Mouse (Mus musculus) spleen, adult 10 weeks (tissue): ENCODE measurements around the gene Cyb561d1. TPM values are rescaled to one million over a fixed set of nuclear protein-coding genes. Genes with fewer than 3 reads are reported as not detected.

Experiments used
- polyA plus RNA-seq: library from polyadenylated mRNA; stranded (reverse); fragments of 350-450 nt; fragmentation: Illumina TruSeq; extraction: RNeasy Lipid Tissue Mini Kit (QIAGEN cat#74804); gene quantifications from one replicate; pipeline ENCODE4 v1.2.3, GENCODE M21; 2015; ENCODE audit warnings: low replicate concordance; ENCODE audit not compliant: insufficient read depth

Gene Cyb561d1
- 34.1 TPM for polyA plus RNA-seq

DNA sequence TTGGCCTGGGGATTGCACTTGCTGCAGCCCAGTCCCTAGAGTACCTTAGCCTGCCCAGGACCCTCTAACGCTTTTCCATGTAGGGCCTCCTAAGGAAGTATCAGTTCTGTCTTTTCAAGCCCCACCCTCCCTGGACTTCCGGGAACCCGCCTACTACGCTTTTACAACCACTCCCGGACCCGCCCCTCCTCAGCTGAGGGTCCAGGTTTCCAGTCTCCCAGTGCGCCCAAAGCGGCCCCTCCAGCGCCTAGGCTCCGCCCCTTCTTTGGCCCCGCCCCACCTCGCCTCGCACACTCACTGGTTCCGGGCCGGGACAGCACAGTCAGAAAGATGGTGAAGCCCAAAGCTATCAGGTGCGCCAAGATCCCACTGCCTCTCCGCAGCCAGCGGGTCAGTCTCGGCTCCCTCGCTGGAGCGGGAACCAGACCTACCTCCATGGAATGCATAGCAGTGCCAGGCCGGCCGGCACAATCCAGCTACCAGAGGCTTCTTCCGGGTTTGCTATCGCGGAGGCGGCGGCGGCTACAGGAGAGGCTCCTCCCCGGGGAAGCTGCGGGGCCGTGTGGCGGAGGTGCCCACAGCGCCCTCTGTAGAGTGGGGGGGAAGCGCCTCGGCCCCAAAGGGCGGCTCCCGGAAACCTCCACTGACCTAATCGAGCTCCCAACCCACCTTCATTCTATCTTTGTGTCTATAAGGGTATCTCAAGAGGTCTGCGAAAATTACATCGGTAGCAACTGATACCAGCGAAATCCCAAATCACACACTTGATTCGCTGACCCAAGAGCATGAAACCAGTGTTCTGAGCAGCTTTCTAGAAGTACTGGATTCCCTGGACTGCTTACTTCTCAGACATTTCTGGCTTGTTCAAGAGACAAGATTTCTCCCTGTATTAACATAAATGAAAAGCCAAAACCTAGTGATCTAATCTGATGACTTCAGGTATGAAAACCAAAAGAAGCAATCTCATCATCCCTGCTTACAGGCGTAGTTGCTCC is at the start of gene Cyb561d1:
Gene Cyb561d1, minus strand, starts transcription at position 884 of the 995 bp plus-strand sequence.

DNA sequence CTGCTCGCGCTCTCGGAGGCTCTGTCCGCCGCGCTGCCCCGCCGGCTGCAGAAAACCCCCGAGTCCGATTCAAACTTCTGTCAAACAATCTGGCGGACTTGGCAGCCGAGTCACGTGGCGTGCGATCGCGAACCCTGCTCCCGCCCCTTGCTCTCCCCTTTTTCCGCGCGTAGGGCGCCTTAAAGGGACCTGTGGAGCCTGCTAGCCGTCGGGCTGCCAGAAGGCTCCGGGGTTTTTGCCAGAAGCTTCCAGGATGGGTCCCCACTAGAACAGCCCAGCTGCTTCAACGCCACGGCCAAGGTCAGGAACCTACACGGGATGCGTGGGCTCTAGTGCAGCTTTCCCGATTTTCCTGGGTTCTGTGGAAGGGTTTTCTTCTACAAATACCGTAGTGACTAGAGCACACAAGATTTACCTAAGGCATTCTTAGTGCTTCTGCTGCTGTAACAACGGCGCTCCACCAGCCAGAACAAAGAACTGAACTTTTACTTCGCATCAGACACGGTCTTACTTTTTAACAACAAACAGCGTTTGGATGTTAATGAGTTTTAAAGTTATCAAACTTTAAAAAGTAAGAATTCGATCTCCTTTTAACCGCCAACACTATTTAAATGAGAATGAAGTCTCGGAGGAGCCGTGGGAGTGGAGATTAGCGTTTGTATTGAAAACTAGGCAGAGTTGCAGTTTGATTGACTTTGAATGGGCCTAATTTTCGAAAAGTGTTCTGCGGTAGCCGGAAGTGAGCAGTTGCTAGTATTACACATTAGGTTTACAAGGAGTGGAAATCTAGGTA is 25.7 kb upstream of the Cyb561d1 start, which contains the start of gene Sypl2:
Gene Sypl2, minus strand, starts transcription at position 91 of the 793 bp plus-strand sequence.

DNA sequence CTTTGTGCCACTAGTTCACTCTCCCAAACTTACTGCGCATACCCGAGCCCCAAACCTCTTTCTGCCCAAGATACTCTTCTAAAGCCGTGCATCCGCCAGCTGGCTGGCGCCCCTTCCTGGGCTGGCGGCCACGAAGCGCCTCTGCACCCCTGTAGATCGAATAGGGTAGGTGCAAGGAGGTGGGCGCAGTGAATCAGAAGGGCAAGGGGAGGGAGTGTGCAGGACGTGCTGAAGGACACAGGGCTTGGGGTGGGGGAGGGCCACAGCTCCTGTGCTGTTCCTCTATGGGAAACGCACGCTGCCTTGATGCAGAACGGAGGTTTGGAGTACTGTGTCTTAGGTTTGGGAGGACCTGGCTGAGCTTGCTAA is 9.7 kb upstream of the Cyb561d1 start, which contains the start of gene Atxn7l2:
Gene Atxn7l2, minus strand, starts transcription at position 164 of the 369 bp plus-strand sequence.

DNA sequence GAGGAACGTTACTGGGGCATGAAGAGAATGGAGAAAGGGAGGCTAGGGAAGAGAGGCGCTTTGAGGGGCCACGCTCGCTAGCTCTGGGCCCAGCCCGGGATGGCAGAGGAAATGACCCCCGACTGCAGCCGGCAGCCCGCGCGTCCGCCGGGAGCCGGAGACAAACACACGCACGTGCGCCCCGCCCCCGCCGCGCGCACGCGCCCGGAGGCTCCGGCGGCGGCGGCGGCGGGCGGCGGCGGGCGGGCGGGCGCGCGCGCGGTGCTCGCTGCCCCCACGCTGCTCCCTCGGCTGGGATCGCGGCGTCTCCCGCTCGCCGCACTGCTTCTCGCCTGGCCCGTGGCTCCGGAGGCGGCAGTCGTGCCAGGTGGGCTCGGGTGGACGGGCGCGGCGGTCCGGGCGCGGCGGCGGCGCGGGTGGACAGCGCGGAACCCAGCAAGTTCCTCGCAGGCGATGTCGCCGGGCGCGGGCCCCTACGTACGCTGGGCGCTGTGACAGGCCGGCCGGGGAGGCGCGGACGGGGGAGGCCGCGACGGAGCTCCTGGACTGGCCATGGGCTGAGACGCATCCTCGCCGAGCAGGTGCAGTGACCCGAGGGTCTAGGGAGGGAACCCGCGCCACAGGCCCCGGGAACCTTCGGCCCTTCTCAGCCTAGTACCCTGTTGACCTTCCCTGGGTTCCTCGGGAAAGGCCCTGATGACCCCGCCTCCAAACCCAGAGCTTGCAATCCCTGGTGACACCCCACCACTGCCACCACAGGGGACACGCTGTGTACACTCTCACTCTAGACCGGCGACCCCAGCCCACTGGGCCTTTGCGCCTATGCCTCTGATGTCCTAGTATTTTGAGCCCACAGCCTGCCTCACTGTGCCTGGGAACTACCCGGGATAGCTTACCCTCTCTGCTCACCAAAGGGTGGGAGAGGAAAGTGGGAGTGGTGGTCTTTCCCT is 14.6 kb downstream of the Cyb561d1 start, which contains the start of gene Amigo1:
Gene Amigo1, plus strand, starts transcription at position 238 of the 950 bp plus-strand sequence.

DNA sequence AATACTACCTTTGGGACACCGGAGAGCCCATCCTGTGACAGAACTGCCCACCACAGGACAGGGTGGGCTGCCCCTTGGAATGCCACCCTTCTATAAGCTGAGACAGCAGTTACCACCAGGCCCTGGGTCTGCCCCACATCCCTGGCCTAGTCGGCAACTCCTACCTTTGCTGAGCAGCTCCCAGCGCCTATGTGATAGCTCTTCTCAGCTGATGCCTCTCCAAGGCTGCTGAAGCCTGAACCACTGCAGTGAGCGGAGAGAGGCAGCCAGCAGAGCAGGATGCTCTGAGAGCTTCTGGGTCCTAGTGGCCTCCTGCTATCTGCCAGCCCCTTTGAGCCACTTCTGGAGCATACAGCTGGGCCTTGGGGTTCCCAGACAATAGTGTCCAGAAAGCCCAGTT is 46.4 kb downstream of the Cyb561d1 start, which contains the start of gene Gpr61:
Gene Gpr61, minus strand, starts transcription at position 227 of the 400 bp plus-strand sequence.

Other genes with a start within 250 kb of the Cyb561d1 start
- not detected for gene Gstm3, start 231.9 kb downstream of the Cyb561d1 start, polyA plus RNA-seq
- 30.0 TPM for gene Gstm2, start 214.8 kb downstream of the Cyb561d1 start, polyA plus RNA-seq
- 42.2 TPM for gene Gstm1, start 183.2 kb downstream of the Cyb561d1 start, polyA plus RNA-seq
- 9.6 TPM for gene Gstm4, start 156.3 kb downstream of the Cyb561d1 start, polyA plus RNA-seq
- 17.9 TPM for gene Ampd2, start 114.6 kb downstream of the Cyb561d1 start, polyA plus RNA-seq
- gene Gnat2, start 108.4 kb downstream of the Cyb561d1 start, polyA plus RNA-seq = 0.50 TPM
- 146 TPM for gene Gnai3, start 55.1 kb downstream of the Cyb561d1 start, polyA plus RNA-seq
- gene Gpr61, start 46.3 kb downstream of the Cyb561d1 start, polyA plus RNA-seq = 0.10 TPM
- gene Amigo1, start 14.9 kb downstream of the Cyb561d1 start, polyA plus RNA-seq = 4.1 TPM
- 4.4 TPM for gene Atxn7l2, start 9.7 kb upstream of the Cyb561d1 start, polyA plus RNA-seq
- 0.10 TPM for gene Sypl2, start 25.4 kb upstream of the Cyb561d1 start, polyA plus RNA-seq
- gene Psma5, start 55.7 kb upstream of the Cyb561d1 start, polyA plus RNA-seq = 133 TPM
- gene Sort1, start 82.9 kb upstream of the Cyb561d1 start, polyA plus RNA-seq = 16.0 TPM
- 0.19 TPM for gene Mybphl, start 163.7 kb upstream of the Cyb561d1 start, polyA plus RNA-seq
- gene Psrc1, start 182.6 kb upstream of the Cyb561d1 start, polyA plus RNA-seq = 3.7 TPM
- 0.32 TPM for gene Celsr2, start 214.3 kb upstream of the Cyb561d1 start, polyA plus RNA-seq
- 90.4 TPM for gene Sars, start 244.0 kb upstream of the Cyb561d1 start, polyA plus RNA-seq